8 mouse cellular contexts compared by ENCODE assay signal in the genomic region with DNA sequence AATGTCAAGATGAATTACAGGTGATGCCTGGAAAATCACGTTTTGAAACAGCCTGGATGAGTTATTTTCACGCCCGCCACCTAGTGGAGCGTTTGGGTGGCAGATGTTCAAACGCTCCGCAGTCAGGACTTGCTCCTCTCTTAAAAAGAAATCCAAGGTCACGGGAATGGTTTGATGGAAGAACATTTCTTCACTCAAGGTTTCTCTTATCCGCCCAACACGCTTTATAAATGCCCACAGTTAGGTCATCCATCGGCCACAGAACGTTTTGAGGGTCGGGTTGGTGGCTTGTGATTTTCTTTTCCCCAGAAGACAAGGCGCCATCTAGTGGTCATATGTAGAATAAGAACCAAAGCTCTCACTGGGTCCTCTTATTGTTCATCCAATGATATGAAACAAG.
DNase-seq lines count a peak whose midpoint lies in the region; ATAC-seq and TF ChIP-seq lines count a peak whose summit lies in the region.

No protein-coding gene starts in this region.

- H3K27ac ChIP-seq in thymus, adult 2 months (ENCODE audit: control insufficient read depth, insufficient read depth, low read length): no peak overlapping the region
- no peak overlapping the region for H3K27ac ChIP-seq in intestine, embryonic 16.5 days (ENCODE audit: low read length)

- intact Hi-C loops in left cerebral cortex, postnatal 25 days (cut with DNase I): loop anchor here (1.0 to 10.0 kb wide), 3 partner anchors 154 to 761 kb away; no protein-coding TSS in a partner anchor

- peak overlapping the region; percentile 58 for H3K9ac ChIP-seq in intestine, embryonic 16.5 days (ENCODE audit: low read depth, low read length)

- TF ChIP-seq POLR2A in thymus, adult 2 months (IDR thresholded peaks at IDR 0.05; ENCODE audit: control insufficient read depth, extremely low read depth, insufficient read depth, low read length, poor library complexity): no peak

- WGBS in thymus, adult 2 months: under 1% methylated on average over 13 of the region's 13 CpGs
- 1% methylated on average over 13 of the region's 13 CpGs for WGBS in intestine, embryonic 16.5 days

- H3K4me1 ChIP-seq in thymus, adult 2 months (replicated peaks; ENCODE audit: control insufficient read depth, insufficient read depth, low read length): no peaks in the 10 kb centered on the region
- no peaks in the 10 kb centered on the region for H3K4me1 ChIP-seq in intestine, embryonic 16.5 days (ENCODE audit: control insufficient read depth, insufficient read depth, low read length)

- no peaks in the 10 kb centered on the region for H3K36me3 ChIP-seq in thymus, adult 2 months (ENCODE audit: control insufficient read depth, insufficient read depth, low read length)
- no peaks in the 10 kb centered on the region for H3K36me3 ChIP-seq in intestine, embryonic 16.5 days (ENCODE audit: control insufficient read depth, insufficient read depth, low read length)

- peak; percentile 42; the same call in 1 of the 2 replicates for TF ChIP-seq CTCF in thymus, adult 2 months (IDR thresholded peaks at IDR 0.05; ENCODE audit: borderline replicate concordance, control insufficient read depth, extremely low read depth, insufficient read depth, low read length, poor library complexity)

- no peaks in the 10 kb centered on the region for H3K27me3 ChIP-seq in thymus, adult 2 months (ENCODE audit: control insufficient read depth, insufficient read depth, low read length)
- no peaks in the 10 kb centered on the region for H3K27me3 ChIP-seq in intestine, embryonic 16.5 days (replicated peaks; ENCODE audit: control insufficient read depth, insufficient read depth, low read length)

- no peaks in the 10 kb centered on the region for H3K9me3 ChIP-seq in intestine, embryonic 16.5 days (ENCODE audit: control insufficient read depth, low read length)

- peak overlapping the region; percentile 13; the same call in 1 of the 2 replicates for H3K4me3 ChIP-seq in thymus, adult 2 months (ENCODE audit: control insufficient read depth, insufficient read depth, low read length)
- H3K4me3 ChIP-seq in intestine, embryonic 16.5 days (ENCODE audit: low read length): peak overlapping the region; percentile 50

- peak; percentile 62; the same call in 1 of the 2 replicates for ATAC-seq in intestine, embryonic 16.5 days

- peak; percentile 48 for DNase-seq in thymus, adult 2 months
- no peak for DNase-seq in thymus, adult 18-20 months
- DNase-seq in embryo, embryonic 11 days: peak; percentile 86
- DNase-seq in gonadal fat pad, adult 2 months (ENCODE audit: low read depth): peak; percentile 14
- DNase-seq in left cerebral cortex, postnatal 25 days (ENCODE audit: low spot score in 2 of 2): peak; percentile 78 to 80
- DNase-seq in mesoderm, embryonic 11.5 days (ENCODE audit: low read depth, low spot score): peak; percentile 81
- peak; percentile 34 for DNase-seq in skeletal muscle tissue, adult 2 months (ENCODE audit: low read depth, low spot score)

- H3K4me2 ChIP-seq in intestine, embryonic 16.5 days (ENCODE audit: low read depth, low read length): peak overlapping the region; percentile 79

Comparison
In these comparisons a context has a peak if more than half of its experiments do, and no peak if none do; other contexts are left out.
1. DNase-seq: peak in thymus, adult 2 months (single experiment), embryo, embryonic 11 days (single experiment), gonadal fat pad, adult 2 months (single experiment), left cerebral cortex, postnatal 25 days (2 of 2), mesoderm, embryonic 11.5 days (single experiment) and skeletal muscle tissue, adult 2 months (single experiment); none in thymus, adult 18-20 months (0 of 2).